Mouse (Mus musculus): ENCODE results near the gene Zfp280d. TPM values are rescaled to one million over a fixed set of nuclear protein-coding genes. Genes with fewer than 3 reads are reported as not detected.

Zfp280d gene
- total RNA-seq, 1 experiment from 2014 or later, result 79.6 TPM

DNA sequence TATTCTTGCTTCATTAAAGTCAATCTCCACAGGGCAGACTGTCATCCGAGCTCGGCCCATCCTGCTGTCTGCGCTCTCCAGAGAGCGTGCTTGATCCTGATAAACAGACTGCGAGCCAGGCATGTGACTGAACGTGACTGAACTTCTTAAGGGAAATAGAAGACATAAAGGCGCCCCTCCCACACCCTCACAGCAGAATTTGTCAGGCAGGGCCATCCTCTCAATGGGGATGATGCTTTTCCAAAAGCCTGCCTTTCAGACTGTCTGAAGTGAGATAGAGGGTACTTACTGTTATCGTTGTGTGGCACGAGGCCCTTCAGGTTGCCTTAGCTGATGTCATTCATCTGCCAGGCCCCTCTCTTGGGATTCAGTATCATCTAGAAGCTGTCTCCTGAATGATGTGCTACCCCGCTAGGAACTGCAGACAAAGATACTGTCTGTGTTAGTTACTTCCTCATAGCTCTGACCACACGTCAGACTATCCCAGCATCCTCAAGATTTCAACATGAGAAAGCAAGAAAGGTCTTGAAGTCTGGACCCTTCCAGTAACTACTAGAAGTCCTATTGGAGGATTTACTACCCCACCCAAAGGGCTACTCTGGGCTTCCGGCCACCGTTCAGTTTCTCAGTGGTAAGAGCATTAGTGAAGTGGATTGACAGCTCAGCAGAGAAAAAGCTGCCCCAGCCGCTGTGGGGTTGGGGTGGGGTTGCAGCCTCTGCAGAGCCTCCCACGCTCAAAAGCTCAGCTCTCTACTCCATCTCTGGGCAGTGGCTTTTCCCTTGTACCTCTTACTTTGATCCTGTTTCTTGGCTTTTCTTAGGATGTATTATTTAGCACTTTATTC, 134.9 kb downstream of the Zfp280d start:
- ATAC-seq (ENCODE audit: extremely low read depth, insufficient number of reproducible peaks, low FRiP score, poor library complexity, severe bottlenecking), result no peak

DNA sequence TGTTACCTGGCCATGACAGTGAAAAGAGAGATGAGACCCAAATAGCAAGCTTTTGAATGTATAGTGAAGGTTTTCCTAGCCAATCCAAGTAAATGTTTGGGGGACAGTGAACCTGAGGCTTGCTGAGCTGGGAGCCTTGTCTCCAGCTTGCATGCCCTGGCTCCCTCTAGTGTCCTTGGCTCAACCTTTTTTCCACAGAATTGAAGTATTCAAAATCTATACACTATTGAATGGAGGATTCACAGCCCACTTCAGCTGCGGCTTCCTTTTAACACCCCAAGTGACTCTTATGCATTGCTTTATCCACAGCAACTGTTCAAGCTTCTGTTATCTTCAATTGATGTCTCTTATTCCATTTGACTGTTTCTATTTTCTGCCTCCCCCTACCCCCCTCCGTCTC, 137.1 kb downstream of the Zfp280d start:
- ATAC-seq (ENCODE audit: extremely low read depth, insufficient number of reproducible peaks, low FRiP score, poor library complexity, severe bottlenecking), result no peak

Other genes with a start within 250 kb of the Zfp280d start
- gene Tcf12, start 163.0 kb upstream of the Zfp280d start, total RNA-seq (2017), result 68.5 and 69.8 TPM in 2 replicates
- 3.6 and 3.8 TPM in 2 replicates for gene Mns1, start 163.2 kb downstream of the Zfp280d start, total RNA-seq (2017)
- 39.2 and 39.7 TPM in 2 replicates for gene Tex9, start 217.4 kb downstream of the Zfp280d start, total RNA-seq (2017)